In the genomic region with DNA sequence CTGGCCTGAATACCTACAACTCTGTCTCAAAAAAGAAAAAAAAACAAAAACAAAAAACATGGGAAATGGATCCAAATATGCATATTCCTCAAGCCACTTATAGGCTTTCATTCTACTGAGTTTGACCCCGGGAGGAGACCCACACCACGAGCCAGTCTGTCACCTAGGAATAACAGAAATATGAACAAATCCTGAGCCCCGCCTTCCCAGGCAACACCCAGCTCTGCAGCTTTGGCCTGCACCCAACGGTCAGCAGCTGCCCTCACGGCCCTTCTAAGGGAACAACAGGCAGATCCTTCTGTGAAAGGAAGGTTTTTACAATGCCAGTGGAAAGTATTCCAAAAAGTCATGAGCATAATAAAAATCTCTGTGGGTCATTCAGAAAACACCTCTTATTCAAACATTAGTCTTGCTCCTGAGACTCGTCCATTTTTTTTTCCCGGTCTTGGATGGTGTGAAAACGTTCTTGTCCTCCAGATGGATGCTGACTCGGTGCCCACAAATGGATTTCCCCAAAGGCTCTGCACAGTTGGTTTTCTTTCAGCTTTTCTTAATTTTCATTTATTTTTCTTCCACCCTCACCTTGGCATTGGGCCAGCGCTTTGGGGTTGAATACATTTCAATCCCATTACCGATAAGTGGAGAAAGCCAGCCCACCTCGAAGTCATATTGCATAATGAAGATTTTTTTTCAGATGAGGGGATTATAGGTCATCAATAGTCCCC, we compare ENCODE assay signal across 10 mouse cellular contexts.
DNase-seq lines count a peak whose midpoint lies in the region; ATAC-seq and TF ChIP-seq lines count a peak whose summit lies in the region.
"Had no signal": no experiment of that assay in that cellular context is flagged by ENCODE, and none has a peak within 500 bp of the region (broad histone marks: within the 10 kb centered on the region; RNA-seq: fewer than 3 reads in every experiment).

No protein-coding gene starts in this region.

- no peak for TF ChIP-seq POLR2A in lung, adult 2 months (IDR thresholded peaks at IDR 0.05; ENCODE audit: borderline replicate concordance, extremely low read depth, low read depth, low read length)

- no peaks in the 10 kb centered on the region for H3K4me1 ChIP-seq in lung, adult 2 months (ENCODE audit: control insufficient read depth, insufficient read depth, low read length)
- H3K4me1 ChIP-seq: lung, embryonic 15.5 days had no signal

- H3K4me3 ChIP-seq in lung, adult 2 months (replicated peaks; ENCODE audit: extremely low read depth, low read depth, low read length), result no peak overlapping the region
- H3K4me3 ChIP-seq: embryonic facial prominence, embryonic 13.5 days; lung, embryonic 15.5 days had no signal

- TF ChIP-seq CTCF in lung, adult 2 months (IDR thresholded peaks at IDR 0.05; ENCODE audit: insufficient read depth, low read length), result no peak

- no peak for ATAC-seq in cerebellum, adult (ENCODE audit: insufficient number of reproducible peaks, low FRiP score, low TSS enrichment)
- no peak for ATAC-seq in megakaryocyte progenitor cell, adult 5-6 weeks (replicated peaks; ENCODE audit: poor library complexity)

- 57% methylated on average over 12 of the region's 12 CpGs for WGBS in lung, adult 2 months

- DNase-seq in cerebellum, adult 8-10 months, result peak; percentile 4
- DNase-seq in lung, postnatal 36 days, result peak; percentile 10
- DNase-seq in lung, adult 2 months, result no peak
- peak; percentile 83 to 88 for DNase-seq in cerebellum, postnatal 10 days
- peak; percentile 22 for DNase-seq in heart, postnatal 4 days
- no peak for DNase-seq in thymus, postnatal 14 days

Comparison
In these comparisons a context has a peak if more than half of its experiments do, and no peak if none do; other contexts are left out.
1. DNase-seq: peak in cerebellum, adult 8-10 months (single experiment), lung, postnatal 36 days (single experiment), cerebellum, postnatal 10 days (2 of 2) and heart, postnatal 4 days (single experiment); none in lung, adult 2 months (single experiment) and thymus, postnatal 14 days (single experiment).